Mouse (Mus musculus): ENCODE data around the gene Pask. TPM values are rescaled to one million over a fixed set of nuclear protein-coding genes. Genes with fewer than 3 reads are reported as not detected.

The Pask gene
- total and polyA plus RNA-seq, 3 experiments: 10.2 to 18.0 (median 11.7) TPM

GRCm38 (mm10) chr1:93289678-93290214 is 53.5 kb downstream of the Pask start:
- H3K27ac ChIP-seq (ENCODE audit: insufficient read depth, low read depth): no peak overlapping the region
- dilution Hi-C loops (cut with MboI; ENCODE audit: extremely low pct_ligation_motif_present, extremely low pct_unique_long_range_greater_than_20kb, low sequenced_read_pairs) (no loop called here), in situ Hi-C loops (cut with MboI; ENCODE audit: low pct_ligation_motif_present, low pct_unique_long_range_greater_than_20kb, low sequenced_read_pairs) (loop anchor here (10.0 kb wide), 1 partner anchor 65 kb away; no protein-coding TSS in a partner anchor)
- no peaks in the 10 kb centered on the region for H3K27me3 ChIP-seq (replicated peaks)
- H3K79me2 ChIP-seq (replicated peaks; ENCODE audit: control insufficient read depth, extremely low read depth, insufficient read depth, poor library complexity, severe bottlenecking): no peaks in the 10 kb centered on the region
- H3K9me3 ChIP-seq (replicated peaks; ENCODE audit: low read length): no peaks in the 10 kb centered on the region
- peaks cover 0 to 2% of the 10 kb centered on the region in 2 experiments for H3K36me3 ChIP-seq (replicated peaks in 1 of 2; ENCODE audit: control insufficient read depth in 1 of 2, insufficient read depth in 1 of 2, low read length in 1 of 2)
- H3K4me1 ChIP-seq (ENCODE audit: control insufficient read depth in 1 of 2, insufficient read depth in 2 of 2): peaks cover 33 to 69% of the 10 kb centered on the region in 2 experiments
- H3K4me2 ChIP-seq (ENCODE audit: insufficient read depth, low read depth, poor library complexity, severe bottlenecking): peak overlapping the region; percentile 62
- DNase-seq (ENCODE audit: extremely low read depth): peak; percentile 48
- TF ChIP-seq POLR2A (IDR thresholded peaks at IDR 0.05; ENCODE audit: low read depth, low read length): 0 out of 2 replicates have a peak, but pooled peaks have one; percentile 25
- TF ChIP-seq MAZ (IDR thresholded peaks at IDR 0.05; ENCODE audit: low read depth, low read length): 0 out of 2 replicates have a peak, but pooled peaks have one; percentile 41
- TF ChIP-seq MAX (IDR thresholded peaks at IDR 0.05; ENCODE audit: low read length): 0 out of 2 replicates have a peak, but pooled peaks have one; percentile 13
- peak; percentile 15; the same call in 1 of the 2 replicates for TF ChIP-seq ELF1 (IDR thresholded peaks at IDR 0.05; ENCODE audit: low read depth, low read length)
- no peak for TF ChIP-seq NRF1 (IDR thresholded peaks at IDR 0.05; ENCODE audit: low read depth, low read length)
- TF ChIP-seq TCF12 (IDR thresholded peaks at IDR 0.05; ENCODE audit: low read depth, low read length): no peak
- TF ChIP-seq MYC (IDR thresholded peaks at IDR 0.05; ENCODE audit: low read depth, low read length): peak; percentile 43; the same call in 1 of the 2 replicates
- peak overlapping the region in 2 of 3 experiments; percentile 16 to 30 for H3K4me3 ChIP-seq (replicated peaks in 1 of 3; ENCODE audit: low read depth in 2 of 3, low read length in 2 of 3, poor library complexity in 1 of 3)
- H3K9ac ChIP-seq (ENCODE audit: insufficient read depth, low read depth): no peak overlapping the region; the same call in 1 of the 2 replicates

- no peak for DNase-seq (ENCODE audit: extremely low read depth)
- TF ChIP-seq GABPA (IDR thresholded peaks at IDR 0.05; ENCODE audit: insufficient replicate concordance, low read depth, low read length) (no peak), E2F4 (IDR thresholded peaks at IDR 0.05; ENCODE audit: insufficient replicate concordance, low read depth, low read length) (no peak), UBTF (IDR thresholded peaks at IDR 0.05; ENCODE audit: low read depth, low read length) (no peak), JUN (IDR thresholded peaks at IDR 0.05; ENCODE audit: insufficient read depth, low read depth, low read length) (no peak), MYC (IDR thresholded peaks at IDR 0.05; ENCODE audit: low read depth, low read length) (no peak), ZC3H11A (IDR thresholded peaks at IDR 0.05; ENCODE audit: low read depth, low read length) (no peak), RAD21 (IDR thresholded peaks at IDR 0.05; ENCODE audit: low read depth, low read length) (no peak), SIN3A (IDR thresholded peaks at IDR 0.05; ENCODE audit: low read length) (no peak), ZMIZ1 (IDR thresholded peaks at IDR 0.05; ENCODE audit: low read depth, low read length) (no peak), MAX (IDR thresholded peaks at IDR 0.05; ENCODE audit: low read length) (no peak), CTCF (conservative IDR thresholded peaks at IDR 0.05 in 1 of 2, IDR thresholded peaks at IDR 0.05 in 1 of 2; ENCODE audit: low read depth in 2 of 2, low read length in 2 of 2) (no peak), CHD2 (IDR thresholded peaks at IDR 0.05; ENCODE audit: low read length) (no peak), USF1 (IDR thresholded peaks at IDR 0.05; ENCODE audit: low read depth, low read length) (no peak), MEF2A (IDR thresholded peaks at IDR 0.05; ENCODE audit: borderline replicate concordance, low read depth, low read length) (no peak), TBP (conservative IDR thresholded peaks at IDR 0.05; ENCODE audit: low read depth, low read length) (no peak), MAFK (IDR thresholded peaks at IDR 0.05; ENCODE audit: insufficient replicate concordance, low read length) (no peak), IRF4 (IDR thresholded peaks at IDR 0.05; ENCODE audit: low read depth, low read length) (no peak)
- Histone ChIP-seq H3K4me3 (replicated peaks in 1 of 3; ENCODE audit: low read depth in 2 of 3, low read length in 2 of 3, poor library complexity in 1 of 3) (no peak overlapping the region), H3K27me3 (replicated peaks) (peaks cover 68% of the 10 kb centered on the region), H3K36me3 (replicated peaks in 1 of 2; ENCODE audit: control insufficient read depth in 1 of 2, insufficient read depth in 1 of 2, low read length in 1 of 2) (no peaks in the 10 kb centered on the region), H3K27ac (ENCODE audit: insufficient read depth, low read depth) (no peak overlapping the region), H3K9me3 (replicated peaks; ENCODE audit: low read length) (peaks cover 5% of the 10 kb centered on the region), H3K4me2 (ENCODE audit: insufficient read depth, low read depth, poor library complexity, severe bottlenecking) (no peak overlapping the region), H3K79me2 (replicated peaks; ENCODE audit: control insufficient read depth, extremely low read depth, insufficient read depth, poor library complexity, severe bottlenecking) (no peaks in the 10 kb centered on the region), H3K4me1 (ENCODE audit: control insufficient read depth in 1 of 2, insufficient read depth in 2 of 2) (no peaks in the 10 kb centered on the region), H3K9ac (ENCODE audit: insufficient read depth, low read depth) (no peak overlapping the region)
- in situ Hi-C loops (cut with MboI; ENCODE audit: low pct_ligation_motif_present, low pct_unique_long_range_greater_than_20kb, low sequenced_read_pairs) (no loop called here), dilution Hi-C loops (cut with MboI; ENCODE audit: extremely low pct_ligation_motif_present, extremely low pct_unique_long_range_greater_than_20kb, low sequenced_read_pairs) (no loop called here)
These were observed 66.2 kb downstream of the Pask start for GRCm38 (mm10) chr1:93277041-93277440.
